Mouse (Mus musculus) cerebellum, adult (tissue): ENCODE data around the gene Olfr57.
"Not testable (repeated sequence)": the region's sequence is repeated elsewhere in the genome, so short reads cannot be mapped to it uniquely, and the experiment has no call there.

Experiments used
- ATAC-seq: cut with Nextera tagmentation; 2 replicates; pipeline ENCODE4 v1.9.2; 2017; ENCODE audit warnings: mild to moderate bottlenecking, moderate library complexity, mixed read lengths; ENCODE audit not compliant: insufficient number of reproducible peaks, low FRiP score, low TSS enrichment

Olfr57 gene

GRCm38 (mm10) chr10:79028441-79028840 lies at the start of gene Olfr57:
Olfr57 (plus strand) TSS chr10:79028741.
- ATAC-seq: no peak

GRCm38 (mm10) chr10:78980750-78981149 lies 47.8 kb upstream of the Olfr57 start, which contains the start of gene Olfr1352:
Olfr1352 (plus strand) TSS chr10:78981050.
- ATAC-seq: no peak

GRCm38 (mm10) chr10:79012172-79012571 lies 16.4 kb upstream of the Olfr57 start, which contains the start of gene Olfr1351:
Olfr1351 (plus strand) TSS chr10:79012472.
- ATAC-seq: no peak

GRCm38 (mm10) chr10:79042457-79042856 lies 13.9 kb downstream of the Olfr57 start:
- not testable (repeated sequence) for ATAC-seq

GRCm38 (mm10) chr10:79057370-79057769 lies 28.8 kb downstream of the Olfr57 start:
- not testable (repeated sequence) for ATAC-seq
